8 mouse cellular contexts compared by ENCODE assay signal in genomic region chr4:134760793-134761201, GRCm38 (mm10). TPM values are rescaled to one million over a fixed set of nuclear protein-coding genes. Genes with fewer than 3 reads are reported as not detected.
DNase-seq lines count a peak whose midpoint lies in the region; ATAC-seq and TF ChIP-seq lines count a peak whose summit lies in the region.

No protein-coding gene starts in this region.

- no peak for ATAC-seq in forebrain, embryonic 16.5 days

- no peaks in the 10 kb centered on the region for H3K36me3 ChIP-seq in kidney, adult 2 months (ENCODE audit: control insufficient read depth, insufficient read depth, low read length)
- no peaks in the 10 kb centered on the region for H3K36me3 ChIP-seq in forebrain, embryonic 16.5 days (ENCODE audit: control insufficient read depth, insufficient read depth)

- no peak for TF ChIP-seq POLR2A in kidney, adult 2 months (IDR thresholded peaks at IDR 0.05; ENCODE audit: low read depth, low read length)

- 12% methylated on average over 9 of the region's 9 CpGs for WGBS in kidney, adult 2 months
- WGBS in forebrain, embryonic 16.5 days, result 51% methylated on average over 9 of the region's 9 CpGs

- peak overlapping the region; percentile 60 for H3K27ac ChIP-seq in kidney, adult 2 months (ENCODE audit: insufficient read depth, low read depth, low read length)
- H3K27ac ChIP-seq in forebrain, embryonic 16.5 days (ENCODE audit: low read length), result no peak overlapping the region

- no peaks in the 10 kb centered on the region for H3K27me3 ChIP-seq in kidney, adult 2 months (replicated peaks; ENCODE audit: control insufficient read depth, insufficient read depth, low read length)
- H3K27me3 ChIP-seq in forebrain, embryonic 16.5 days (replicated peaks; ENCODE audit: control insufficient read depth, insufficient read depth, low read length), result no peaks in the 10 kb centered on the region

- H3K9ac ChIP-seq in forebrain, embryonic 16.5 days (replicated peaks; ENCODE audit: low read depth, low read length), result no peak overlapping the region

- no peaks in the 10 kb centered on the region for H3K9me3 ChIP-seq in forebrain, embryonic 16.5 days (ENCODE audit: control insufficient read depth, low read length)

- peak; percentile 85 for DNase-seq in urinary bladder, postnatal 14 days (ENCODE audit: low spot score)
- no peak for DNase-seq in urinary bladder, adult 2 months (ENCODE audit: low spot score)
- peak; percentile 78 for DNase-seq in gastrocnemius, postnatal 14 days
- peak; percentile 94 for DNase-seq in kidney, adult 2 months
- DNase-seq in lung, postnatal 10 days, result peak; percentile 95
- no peak for DNase-seq in left cerebral cortex, adult 9 months (ENCODE audit: low spot score in 2 of 2)
- DNase-seq in embryo, embryonic 9.5 days (ENCODE audit: extremely low spot score), result no peak

- H3K4me3 ChIP-seq in kidney, adult 2 months (ENCODE audit: insufficient read depth, low read depth, low read length), result no peak overlapping the region
- H3K4me3 ChIP-seq in forebrain, embryonic 16.5 days (replicated peaks; ENCODE audit: low read length), result no peak overlapping the region

- intact Hi-C loops in gastrocnemius, postnatal 14 days (cut with DNase I; ENCODE audit: low total_unique reads), result no loop called here

- H3K4me2 ChIP-seq in forebrain, embryonic 16.5 days (ENCODE audit: low read length), result no peak overlapping the region

- TF ChIP-seq CTCF in kidney, adult 2 months (conservative IDR thresholded peaks at IDR 0.05; ENCODE audit: insufficient read depth, insufficient read length, low read depth, low read length), result no peak

- peaks cover 49% of the 10 kb centered on the region; the same call in 1 of the 2 replicates for H3K4me1 ChIP-seq in kidney, adult 2 months (ENCODE audit: control insufficient read depth, insufficient read depth, low read length)
- H3K4me1 ChIP-seq in forebrain, embryonic 16.5 days (replicated peaks; ENCODE audit: control insufficient read depth, insufficient read depth, low read length), result no peaks in the 10 kb centered on the region

RNA-seq across cellular contexts. Expression of gene Ldlrap1, which starts 7.0 kb away (rescaled TPM):
- polyA plus RNA-seq in urinary bladder, adult 2 months (2012; rRNA removed), result 17.9 and 21.4 TPM in 2 replicates
- 10 to 100 TPM in 1 of 2 experiments, 1 to 10 TPM in 1; 9.2 to 10.2 TPM for total RNA-seq in gastrocnemius, postnatal 14 days (2021)
- polyA plus RNA-seq in kidney, adult 2 months (2012; rRNA removed), result 21.8 and 22.0 TPM in 2 replicates
- polyA plus RNA-seq in forebrain, embryonic 16.5 days (2015; fragmentation: Nextera tagmentation; extraction: Ambion mirVana), result 2.9 and 3.3 TPM in 2 replicates

RNA-seq across cellular contexts. Expression of gene Man1c1, which starts 56.7 kb away (rescaled TPM):
- 7.3 and 12.7 TPM in 2 replicates for polyA plus RNA-seq in urinary bladder, adult 2 months (2012; rRNA removed)
- 1 to 10 TPM; 7.9 to 9.5 TPM for total RNA-seq in gastrocnemius, postnatal 14 days (2021)
- polyA plus RNA-seq in kidney, adult 2 months (2012; rRNA removed), result 4.6 and 4.7 TPM in 2 replicates
- 2.3 and 2.9 TPM in 2 replicates for polyA plus RNA-seq in forebrain, embryonic 16.5 days (2015; fragmentation: Nextera tagmentation; extraction: Ambion mirVana)

Comparison
In these comparisons a context has a peak if more than half of its experiments do, and no peak if none do; other contexts are left out.
1. DNase-seq: peak in urinary bladder, postnatal 14 days (single experiment), gastrocnemius, postnatal 14 days (single experiment), kidney, adult 2 months (single experiment) and lung, postnatal 10 days (single experiment); none in urinary bladder, adult 2 months (single experiment), left cerebral cortex, adult 9 months (0 of 2) and embryo, embryonic 9.5 days (single experiment).